Mouse (Mus musculus) urinary bladder, adult 2 months (tissue): ENCODE measurements at regions not wholly inside any gene's neighbourhood (a gene's known extent, or its start where the extent isn't known, plus 50 kb on each side); places are given as distances from the start of the nearest gene placed in this dataset.

Experiments used
- DNase-seq: peaks from one replicate; pipeline ENCODE4 v3.0.0; 2022; ENCODE audit warnings: low spot score

DNA sequence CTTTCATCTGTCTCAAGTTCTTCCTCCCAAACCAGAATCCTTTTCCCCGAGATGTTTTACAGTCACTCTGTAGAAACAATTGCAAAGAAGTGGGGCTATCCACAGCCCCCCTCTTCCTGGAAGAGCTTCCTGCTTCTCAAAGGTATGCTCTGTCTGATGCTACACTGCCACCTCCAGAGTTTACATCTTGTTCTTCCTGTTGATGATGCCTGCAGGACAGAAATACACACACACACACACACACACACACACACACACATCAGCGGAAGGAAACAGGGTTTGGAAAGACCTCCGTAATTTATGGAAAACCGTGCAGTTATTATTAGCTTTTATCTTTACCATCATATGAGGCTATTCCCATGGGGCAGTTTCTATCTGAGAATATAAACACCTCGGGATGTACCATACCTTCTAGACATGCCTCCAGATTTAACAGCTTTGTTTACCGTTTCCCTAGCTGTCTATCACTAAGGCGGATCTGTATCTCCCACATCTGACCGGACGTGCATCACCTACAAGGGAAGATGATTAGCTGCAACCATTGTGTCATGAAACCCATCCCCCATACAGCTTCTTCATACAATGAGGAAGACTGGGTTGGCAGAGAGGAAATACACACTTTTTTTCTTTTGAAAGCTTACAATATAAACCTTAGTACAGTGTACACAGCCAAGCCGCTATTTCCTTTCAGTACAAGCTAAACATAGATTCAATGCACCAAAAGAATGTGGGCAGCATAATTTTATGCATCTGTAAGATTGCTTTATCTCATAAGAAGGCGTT lies 288.6 kb downstream of the Plk2 start:
- DNase-seq, result no peak

DNA sequence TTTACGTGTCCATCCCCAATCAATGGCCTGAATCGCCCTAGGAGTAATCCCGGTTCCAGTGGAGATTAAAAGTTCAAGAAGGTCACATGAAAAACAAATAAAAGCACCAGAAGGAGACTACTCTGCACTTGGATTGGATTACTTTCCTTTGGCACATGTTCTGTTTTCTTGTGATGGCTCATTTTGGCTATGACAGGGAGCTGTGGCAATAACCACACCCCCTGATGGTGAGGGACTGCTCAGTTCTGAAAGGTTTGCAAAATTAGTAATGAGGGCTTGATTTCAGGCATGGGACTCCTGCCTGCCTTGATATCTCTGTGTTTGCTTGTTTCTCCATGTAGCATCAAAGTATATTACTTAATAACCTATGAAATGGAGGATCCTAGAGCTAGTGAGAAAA lies 293.9 kb downstream of the Plk2 start:
- DNase-seq, result no peak

DNA sequence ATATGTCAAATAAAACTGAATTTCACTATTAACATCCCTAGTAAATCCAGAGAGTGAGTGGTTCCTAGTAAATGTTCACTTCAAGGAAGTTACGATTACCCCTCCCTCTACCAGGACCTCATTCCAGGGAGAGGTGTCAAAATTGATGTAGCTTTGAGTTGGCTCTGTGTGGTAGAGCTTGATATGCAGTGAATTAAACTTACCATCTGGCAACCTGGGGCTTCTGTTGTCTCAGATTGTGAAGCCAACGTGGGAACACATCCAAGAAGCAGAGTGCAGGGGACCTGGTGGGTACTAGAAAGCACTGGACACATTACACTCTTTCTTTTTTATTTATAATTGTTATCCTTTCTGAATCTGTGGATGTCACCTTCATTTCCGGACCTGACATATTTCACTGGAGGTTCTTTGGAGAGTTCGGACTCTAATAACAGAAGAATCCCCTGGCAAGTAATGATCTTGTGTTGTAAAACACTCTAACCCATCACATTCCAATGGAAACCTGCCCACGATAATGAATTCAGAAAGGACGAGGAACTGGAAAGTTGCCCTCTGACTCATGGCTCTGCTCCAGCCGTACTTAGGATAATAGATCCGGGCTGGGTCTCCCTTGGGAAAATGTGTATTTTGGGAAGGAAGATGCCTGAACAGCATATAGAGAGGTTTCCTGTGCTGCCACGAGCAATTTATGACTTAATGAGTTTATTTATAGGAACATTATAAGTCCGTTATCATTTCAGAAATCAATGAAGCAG lies 295.8 kb downstream of the Plk2 start:
- no peak for DNase-seq

DNA sequence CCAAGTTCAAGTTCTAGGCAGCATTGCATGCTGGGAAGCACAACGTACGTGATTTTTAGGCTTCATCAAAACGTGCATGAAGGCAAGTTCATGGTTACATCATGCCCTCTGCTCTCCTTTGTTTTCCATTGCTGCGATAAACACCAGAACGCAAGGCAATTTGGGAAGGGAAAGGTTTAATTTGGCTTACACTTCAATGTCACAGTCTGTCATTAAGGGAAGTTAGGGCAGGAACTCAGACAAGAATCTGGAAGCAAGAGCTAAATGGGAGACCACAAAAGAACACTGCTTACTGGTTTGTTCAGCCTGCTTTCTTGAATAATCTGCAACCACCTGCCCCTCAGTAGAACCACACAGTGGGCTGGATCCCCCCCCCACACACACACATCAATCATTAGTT lies 297.9 kb downstream of the Plk2 start:
- DNase-seq, result no peak

DNA sequence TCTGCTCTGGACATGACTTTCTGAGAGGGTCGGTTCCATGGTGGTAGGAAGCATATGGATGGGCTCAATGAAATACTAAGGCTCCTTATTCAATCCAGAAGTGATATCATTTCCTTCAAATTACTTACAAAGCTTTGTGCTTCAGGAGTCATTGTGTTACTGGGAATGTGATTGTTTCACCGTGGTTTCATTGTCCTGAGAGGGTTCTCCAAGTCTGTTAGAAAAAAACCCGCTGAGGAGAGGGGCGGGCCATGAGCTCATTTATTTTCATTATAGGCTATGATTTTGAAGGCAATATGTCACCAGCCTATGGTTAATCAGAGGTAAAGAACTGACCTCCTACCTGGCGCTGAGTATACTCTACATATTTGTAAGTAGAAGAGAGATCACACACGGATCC lies 300.0 kb downstream of the Plk2 start:
- no peak for DNase-seq

DNA sequence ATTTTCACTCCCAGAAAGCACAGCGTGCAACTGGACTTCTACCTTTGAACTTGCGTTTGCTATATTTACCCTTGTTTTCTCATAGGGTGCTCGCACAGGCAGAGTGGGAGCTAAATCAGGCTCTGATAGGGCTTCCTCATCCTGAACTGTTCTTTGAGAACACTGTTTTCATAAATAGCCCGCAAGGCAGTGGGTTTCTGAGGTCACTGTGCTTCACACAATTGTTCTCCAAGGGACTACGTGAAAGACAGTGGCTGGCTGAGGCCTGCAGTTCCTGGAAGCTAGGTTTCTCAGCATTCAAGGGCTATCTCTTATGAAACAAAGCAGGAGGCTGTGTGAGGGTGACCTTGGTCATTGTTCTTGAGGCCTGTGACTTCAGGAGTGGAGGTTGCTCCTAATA lies 301.7 kb downstream of the Plk2 start:
- no peak for DNase-seq

DNA sequence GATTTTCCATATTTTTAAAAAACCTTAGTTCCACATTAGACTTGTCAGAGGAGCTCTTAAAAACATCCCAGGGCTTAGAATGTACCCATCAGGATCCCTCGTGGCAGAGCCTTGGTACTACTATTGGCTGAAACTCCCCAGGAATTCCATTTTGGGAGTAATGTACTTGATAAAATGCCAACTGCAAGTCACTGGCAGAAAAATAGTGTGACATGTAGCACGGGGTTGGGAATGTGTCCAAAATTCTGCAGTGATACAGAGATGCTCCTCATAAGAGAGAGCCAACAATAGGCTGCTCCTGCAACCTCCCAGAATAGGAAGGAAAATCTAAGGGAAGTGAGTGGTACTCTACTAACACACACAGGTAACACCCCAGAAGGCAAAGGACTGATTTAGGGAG lies 309.4 kb downstream of the Plk2 start:
- no peak for DNase-seq

DNA sequence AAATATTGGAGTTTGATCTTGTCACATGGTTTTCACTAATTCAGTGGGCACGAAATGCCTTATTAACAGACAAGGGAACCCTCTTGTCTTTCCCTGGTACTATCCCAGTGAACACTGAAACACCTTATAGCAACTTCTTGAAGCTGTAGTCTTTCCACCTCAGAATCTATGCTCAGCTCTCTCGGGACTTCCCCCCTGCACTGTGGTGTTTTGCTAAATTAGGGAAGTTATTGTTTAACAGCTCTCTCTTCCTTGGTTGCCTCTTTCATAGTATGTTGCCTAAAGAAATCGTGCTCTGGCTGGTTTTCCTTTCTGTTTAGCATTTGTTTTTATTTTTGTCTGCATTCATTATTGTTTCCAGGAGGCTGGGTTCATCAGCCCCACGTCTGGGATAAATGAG lies 316.0 kb downstream of the Plk2 start:
- DNase-seq, result no peak

DNA sequence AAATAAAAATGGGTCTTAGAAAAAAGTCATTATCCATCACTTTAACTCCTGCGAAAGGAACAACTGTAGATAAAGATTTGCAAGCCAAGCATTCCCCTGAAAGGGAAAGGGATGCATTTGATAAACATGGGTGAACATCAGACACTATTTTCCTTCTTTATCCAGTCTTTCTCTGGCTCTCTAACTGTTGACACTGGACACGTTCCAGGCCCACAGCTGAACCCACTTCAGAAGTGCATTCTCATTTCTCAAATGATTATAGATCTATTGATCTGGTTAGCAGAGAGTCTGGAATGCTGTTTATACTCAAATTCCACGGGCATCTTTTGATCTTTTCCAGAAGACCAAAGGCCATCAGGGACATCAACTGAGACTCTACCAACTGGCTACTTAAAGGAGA lies 317.7 kb downstream of the Plk2 start:
- DNase-seq, result no peak

DNA sequence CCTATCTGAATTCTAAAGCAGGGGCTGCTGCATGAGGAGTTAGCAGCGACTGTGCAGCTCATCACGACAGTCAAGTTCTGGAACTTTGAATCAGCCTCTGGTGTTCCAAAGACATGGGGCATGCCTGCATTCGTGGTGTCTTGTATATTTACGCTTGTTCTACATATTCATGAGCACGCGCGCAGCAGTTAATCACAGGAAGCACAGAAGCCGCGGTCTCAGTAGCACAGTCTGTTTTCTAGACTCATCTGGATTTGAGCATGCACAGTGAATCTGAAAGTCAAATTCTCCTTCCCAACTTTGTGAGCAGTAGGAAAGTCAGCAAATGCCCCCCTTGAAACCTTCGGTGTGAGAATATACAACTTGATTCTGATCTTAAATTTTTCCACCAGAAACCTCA lies 327.3 kb downstream of the Plk2 start:
- DNase-seq, result no peak

DNA sequence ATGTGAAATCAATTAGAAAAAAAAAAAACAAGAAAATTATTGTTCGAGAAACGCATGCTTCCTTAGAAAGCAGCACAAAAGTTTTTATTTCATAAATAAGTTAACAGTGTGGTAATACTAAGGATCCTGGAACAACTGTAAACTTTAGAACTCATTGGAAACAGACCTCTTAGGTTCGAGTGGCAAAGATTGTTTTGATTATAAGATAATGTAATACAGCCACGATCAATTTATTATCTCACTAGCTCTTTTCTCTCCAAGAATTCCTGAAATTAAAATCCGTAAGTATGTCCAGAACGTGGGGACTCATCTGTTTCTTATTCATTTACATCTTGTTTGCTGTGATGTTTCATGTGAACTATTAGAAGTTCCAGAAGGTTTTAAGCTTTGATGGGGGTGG lies 327.9 kb downstream of the Plk2 start:
- no peak for DNase-seq

DNA sequence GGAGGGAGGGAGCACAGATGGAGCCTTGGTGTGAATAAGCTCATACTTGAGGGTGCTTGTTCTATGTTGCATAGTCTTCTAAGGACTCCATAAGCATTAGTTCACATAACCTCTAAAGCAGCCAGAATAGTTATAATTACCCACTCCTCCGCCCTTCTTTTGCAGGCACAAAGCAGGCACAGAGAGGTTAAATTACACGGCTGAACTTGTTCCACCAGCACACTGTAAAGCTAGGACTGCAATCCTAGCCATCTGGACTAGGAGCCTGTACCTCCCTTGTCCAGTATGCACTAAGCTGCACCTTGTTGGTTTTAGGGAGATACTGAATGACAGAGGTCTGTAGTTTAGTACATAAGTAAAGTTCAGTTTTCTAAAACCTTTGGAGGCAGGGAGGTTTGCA lies 330.0 kb downstream of the Plk2 start:
- DNase-seq, result no peak

DNA sequence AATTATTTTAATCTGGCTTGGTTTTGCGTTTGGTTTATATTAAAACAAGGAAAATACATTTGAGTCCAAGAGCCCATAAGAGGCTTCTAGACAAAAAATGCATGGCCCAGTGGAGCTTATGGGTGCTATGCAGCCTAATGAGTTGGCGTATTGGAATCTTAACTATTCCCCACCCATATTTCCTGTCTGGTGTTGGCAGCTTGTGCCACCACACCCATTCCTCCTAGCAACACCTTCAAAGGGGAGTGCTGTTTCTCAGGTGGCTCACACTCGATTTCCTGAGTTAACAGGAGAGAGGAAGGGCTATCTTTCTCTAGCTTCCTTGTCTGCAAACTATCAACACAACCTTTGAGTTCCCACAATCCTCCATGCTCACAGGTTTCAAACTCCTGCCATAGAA lies 331.0 kb downstream of the Plk2 start:
- no peak for DNase-seq

DNA sequence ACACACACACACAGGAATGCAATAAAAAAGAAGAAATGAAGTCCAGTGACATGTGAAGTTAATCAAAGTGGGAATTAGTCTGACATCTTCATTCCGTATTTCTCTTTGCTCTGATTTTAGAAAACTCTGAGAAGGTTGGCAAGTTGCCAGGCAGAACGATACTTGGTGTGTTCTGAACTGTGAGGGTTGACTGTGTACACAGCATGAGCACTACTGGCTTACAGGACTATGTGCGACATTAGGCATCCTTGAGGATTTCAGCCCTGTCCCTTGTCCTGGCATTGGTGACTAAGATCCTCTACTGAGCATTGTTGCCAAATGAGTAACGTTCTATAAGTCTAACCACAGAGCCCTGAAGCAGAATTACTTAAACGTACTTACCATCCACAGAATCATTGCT lies 340.7 kb downstream of the Plk2 start:
- DNase-seq, result no peak

DNA sequence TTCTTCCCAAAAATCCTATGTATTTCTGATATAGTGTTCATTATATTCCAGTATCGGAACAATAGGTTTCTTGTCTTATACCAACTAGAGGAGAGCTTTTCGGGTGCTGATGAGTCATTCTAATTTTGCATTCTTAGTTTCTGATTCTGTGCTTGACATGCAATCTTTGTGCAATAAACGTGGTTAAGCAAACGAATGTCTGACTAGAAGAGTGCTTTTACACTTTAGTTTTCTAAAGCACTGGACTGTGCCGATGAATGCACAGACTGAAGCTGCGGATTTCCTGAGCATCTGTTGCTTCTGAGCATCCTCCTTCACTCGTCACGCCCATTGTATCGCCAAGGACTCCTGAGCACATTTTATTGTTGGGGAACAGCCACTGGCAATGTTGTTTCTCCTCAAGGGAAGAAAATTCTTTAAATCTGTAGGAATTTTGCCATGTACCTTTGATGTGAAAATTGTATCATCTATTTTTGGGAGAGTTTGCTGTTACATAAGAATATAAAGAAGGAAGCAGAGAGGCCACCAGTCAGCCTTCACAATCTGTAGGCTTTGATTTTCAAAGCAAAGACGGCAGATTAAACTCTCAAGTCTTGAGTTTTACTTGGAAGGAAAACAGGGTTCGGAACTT lies 346.8 kb downstream of the Plk2 start:
- DNase-seq, result no peak

DNA sequence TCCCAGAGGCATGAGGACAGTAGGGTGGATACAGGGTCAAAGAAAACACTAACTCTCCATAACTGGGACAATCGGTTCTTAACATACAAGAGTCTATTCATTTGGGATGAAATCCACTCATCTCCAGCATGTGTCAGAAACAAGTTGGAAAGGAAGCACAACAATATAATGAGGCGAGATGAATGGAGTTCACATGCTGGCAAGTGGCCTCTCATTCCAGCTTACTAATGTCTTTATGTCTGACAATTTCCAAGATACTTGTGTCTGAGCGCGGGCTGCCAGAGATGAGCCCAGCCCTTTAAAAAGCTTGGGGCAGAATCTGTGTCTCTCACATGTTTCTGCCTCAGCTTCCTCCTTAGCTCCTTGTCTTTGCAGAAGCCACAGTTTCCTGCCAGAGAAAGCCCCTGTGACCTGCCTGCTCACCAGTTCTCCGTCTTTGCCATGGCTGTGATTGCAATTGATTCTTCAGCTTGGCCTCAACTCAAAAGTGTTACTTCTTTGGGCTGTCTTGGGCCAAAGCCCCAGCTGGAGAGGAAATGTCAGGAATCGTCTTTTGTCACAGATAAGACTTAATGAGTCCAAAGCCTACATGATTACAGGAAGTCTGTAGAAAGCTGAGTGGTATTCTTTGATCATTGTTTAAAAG lies 352.5 kb downstream of the Plk2 start:
- no peak for DNase-seq

DNA sequence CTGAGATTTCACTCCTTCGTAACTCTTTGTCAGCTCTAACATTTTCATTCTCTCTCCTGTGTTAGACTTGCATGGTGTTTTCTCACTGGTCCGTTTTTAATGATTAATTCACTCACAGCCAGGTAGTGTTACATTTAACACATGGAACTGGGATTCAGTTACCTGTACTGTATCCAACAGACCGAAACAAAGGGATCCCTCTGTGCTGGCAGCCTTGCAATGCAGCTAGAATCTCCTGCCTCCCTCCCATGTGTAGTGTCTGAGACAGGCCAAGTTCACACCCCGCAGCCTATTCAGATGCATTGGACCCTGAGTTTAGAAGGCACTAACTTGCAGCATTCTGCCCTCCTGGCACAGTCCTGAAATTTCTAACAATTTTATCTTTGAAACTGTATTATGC lies 357.9 kb downstream of the Plk2 start:
- no peak for DNase-seq

DNA sequence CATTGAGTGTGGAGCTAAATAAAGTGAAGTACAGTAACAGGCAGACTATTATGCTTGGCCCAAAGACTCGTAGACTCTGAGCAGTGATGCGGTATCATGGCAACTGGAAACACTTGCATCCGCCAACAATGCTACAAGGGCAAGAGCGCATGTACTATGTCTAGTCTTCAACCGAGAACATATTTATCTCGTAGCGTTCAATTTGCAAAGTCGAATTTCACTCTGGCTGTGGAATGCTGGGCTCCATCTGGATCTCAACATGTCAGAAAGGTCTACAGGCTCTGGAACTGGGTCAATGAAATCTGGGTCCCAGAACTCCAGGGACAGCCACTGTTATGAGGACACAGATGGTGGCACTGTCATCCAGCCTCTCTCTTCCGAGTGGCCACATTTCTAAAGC lies 359.7 kb downstream of the Plk2 start:
- DNase-seq, result no peak

DNA sequence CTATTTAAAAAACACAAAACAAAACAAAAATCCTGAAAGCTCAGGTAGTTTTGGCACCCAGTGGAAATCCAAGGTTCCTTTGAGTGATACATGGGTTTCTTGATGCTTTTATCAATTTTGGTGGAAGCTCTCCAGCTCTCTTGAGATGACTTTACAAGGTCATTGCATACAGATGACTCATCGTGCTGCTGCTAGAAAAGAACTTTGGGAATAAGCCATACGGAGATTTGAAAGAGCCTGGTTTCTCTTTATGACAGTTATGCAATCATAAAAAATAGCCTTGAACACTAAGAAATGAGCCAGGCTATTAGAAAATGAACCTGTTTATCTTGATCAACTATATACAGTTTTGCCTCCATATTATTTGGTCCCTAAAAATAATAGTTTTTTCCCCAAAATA lies 362.0 kb downstream of the Plk2 start:
- DNase-seq, result no peak

DNA sequence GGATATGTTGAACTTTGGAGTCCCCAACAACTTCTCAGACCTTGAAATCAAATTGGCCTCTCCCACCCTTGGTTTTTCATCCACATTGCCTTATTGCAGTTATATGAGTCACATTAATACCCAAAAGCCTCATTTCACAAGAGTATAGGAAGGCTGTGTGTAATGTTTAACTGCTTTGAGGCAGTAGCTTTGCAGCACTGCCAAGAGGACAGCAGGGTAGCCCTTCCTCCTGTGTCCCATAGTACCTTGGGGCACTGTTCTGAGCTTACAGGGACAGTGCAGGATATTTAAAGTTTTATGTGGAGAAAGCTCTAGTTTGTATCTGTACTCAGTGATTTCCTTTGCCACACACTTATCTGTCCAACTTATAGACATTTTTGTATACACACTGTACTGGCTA lies 374.4 kb downstream of the Plk2 start:
- no peak for DNase-seq

DNA sequence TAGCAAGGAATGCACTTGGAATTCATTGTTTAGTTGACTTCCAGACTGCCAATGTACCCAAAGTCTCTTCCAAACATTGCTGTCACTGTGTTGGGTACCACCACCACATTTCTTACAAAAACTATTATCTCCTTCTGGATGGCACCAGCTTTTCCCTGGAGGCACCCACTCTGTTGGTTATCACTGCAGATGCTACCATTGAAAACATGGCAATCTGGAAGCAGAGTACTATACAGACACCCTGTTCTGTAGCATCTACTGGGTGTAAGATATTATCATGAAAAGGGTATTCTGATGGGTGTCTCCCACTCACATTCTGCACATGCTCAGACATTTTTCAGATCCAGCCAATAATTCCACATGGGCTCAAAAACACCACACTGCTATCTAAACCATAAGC lies 380.4 kb downstream of the Plk2 start:
- no peak for DNase-seq

DNA sequence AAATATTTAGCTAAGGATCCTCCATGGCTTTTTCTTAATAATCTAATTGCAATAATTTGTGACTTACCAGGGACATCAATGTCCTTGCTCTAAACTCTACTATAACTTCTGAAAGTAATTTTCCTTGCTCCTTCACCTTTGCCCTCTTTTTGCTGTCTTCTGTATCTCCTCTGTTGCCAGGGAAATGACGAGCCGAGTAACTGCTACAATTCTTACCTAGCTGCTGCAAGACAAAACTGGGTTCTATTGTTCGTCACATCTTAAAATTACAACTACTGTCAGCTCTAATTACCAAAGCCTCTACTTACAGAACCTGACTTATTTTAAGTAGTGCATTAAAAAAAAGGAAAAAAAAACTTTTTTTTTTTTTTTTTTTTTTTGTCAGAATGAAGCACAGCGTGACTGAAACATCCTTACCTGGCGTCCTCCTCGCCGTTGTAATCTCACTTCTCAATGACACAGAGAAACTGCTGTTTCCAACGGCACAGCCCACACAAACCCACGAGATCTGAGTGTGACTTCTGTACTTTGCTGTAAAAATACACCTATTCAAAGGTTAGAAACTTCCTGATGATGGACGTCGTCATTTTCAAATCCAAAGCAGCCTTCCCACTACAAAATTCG lies 389.4 kb downstream of the Plk2 start:
- DNase-seq, result no peak
